Mouse (Mus musculus) kidney, adult 2 months (tissue): Measurements from ENCODE around the gene Igsf9. TPM values are rescaled to one million over a fixed set of nuclear protein-coding genes. Genes with fewer than 3 reads are reported as not detected.

ENCODE experiments used
- DNase-seq: peaks from one replicate; pipeline ENCODE4 v3.0.0; 2021
- H3K27ac ChIP-seq: fragments of 200-500 bp; 2 replicates; pipeline ENCODE4 v1.5.1; 2012; ENCODE audit warnings: low read depth, low read length, control low read depth, inconsistent platforms; ENCODE audit not compliant: insufficient read depth
- H3K27me3 ChIP-seq: fragments of 200-500 bp; replicated peaks from 2 replicates; pipeline ENCODE4 v1.6.1; 2012; ENCODE audit warnings: mild to moderate bottlenecking, moderate library complexity, low read length, inconsistent platforms; ENCODE audit not compliant: control insufficient read depth, insufficient read depth
- H3K36me3 ChIP-seq: fragments of 200-500 bp; 2 replicates; pipeline ENCODE4 v1.6.1; 2012; ENCODE audit warnings: mild to moderate bottlenecking, moderate library complexity, low read length, inconsistent platforms; ENCODE audit not compliant: control insufficient read depth, insufficient read depth
- H3K4me1 ChIP-seq: fragments of 200-500 bp; 2 replicates; pipeline ENCODE4 v1.6.1; 2011; ENCODE audit warnings: low read length; ENCODE audit not compliant: control insufficient read depth, insufficient read depth
- H3K4me3 ChIP-seq: fragments of 200-500 bp; 2 replicates; pipeline ENCODE4 v1.5.1; 2011; ENCODE audit warnings: mild to moderate bottlenecking, low read depth, low read length, control low read depth; ENCODE audit not compliant: insufficient read depth
- CTCF ChIP-seq: fragments of 200-500 bp; conservative IDR thresholded peaks from 2 replicates; pipeline ENCODE4 v1.5.1; 2011; ENCODE audit warnings: low read depth, mild to moderate bottlenecking, control low read depth, low read length, moderate library complexity, mixed read lengths; ENCODE audit not compliant: insufficient read depth, insufficient read length
- POLR2A ChIP-seq: fragments of 200-500 bp; IDR thresholded peaks from one replicate; pipeline ENCODE4 v1.6.1; 2011; ENCODE audit warnings: low read depth, low read length, control low read depth
- WGBS: fragments of 180-500 bp; shearing (Covaris S2); methylation state at CpG from one replicate; pipeline ENCODE4 v1.1.7; 2018; 5-methylcytosine and 5-hydroxymethylcytosine counted together
- polyA plus RNA-seq: library from polyadenylated mRNA; depleted of rRNA; stranded (reverse); fragments of >200 nt; gene quantifications from 2 replicates; pipeline ENCODE4 v1.2.3, GENCODE M21; 2012; rRNA removed

The Igsf9 gene
- polyA plus RNA-seq, 1 experiment: 15.4 TPM

GRCm38 (mm10) chr1:172540283-172540820 lies 58.8 kb downstream of the Igsf9 start:
- TF ChIP-seq CTCF: no peak
- no peak for TF ChIP-seq POLR2A
- no peaks in the 10 kb centered on the region for H3K36me3 ChIP-seq
- WGBS: 70% methylated on average over 11 of the region's 11 CpGs

GRCm38 (mm10) chr1:172546062-172546461 lies 64.5 kb downstream of the Igsf9 start:
- Histone ChIP-seq H3K27ac (no peak overlapping the region), H3K27me3 (no peaks in the 10 kb centered on the region), H3K4me1 (0 out of 2 replicates have a peak, but pooled peaks cover 3% of the 10 kb centered on the region), H3K36me3 (no peaks in the 10 kb centered on the region), H3K4me3 (no peak overlapping the region)
- no peak for DNase-seq
- TF ChIP-seq POLR2A (no peak), CTCF (no peak)
- 85% methylated on average over 4 of the region's 4 CpGs for WGBS

More at GRCm38 (mm10) chr1:172540283-172540820, 58.8 kb downstream of the Igsf9 start:
- no peak overlapping the region for H3K4me3 ChIP-seq
- DNase-seq: no peak
- no peaks in the 10 kb centered on the region for H3K27me3 ChIP-seq
- no peaks in the 10 kb centered on the region for H3K4me1 ChIP-seq
- no peak overlapping the region for H3K27ac ChIP-seq

Other genes with a start within 250 kb of the Igsf9 start
- gene Atp1a4, start 223.4 kb upstream of the Igsf9 start, polyA plus RNA-seq: 0.09 and 0.11 TPM in 2 replicates
- 54.3 and 57.7 TPM in 2 replicates for gene Igsf8, start 220.1 kb upstream of the Igsf9 start, polyA plus RNA-seq
- 21.5 and 36.4 TPM in 2 replicates for gene Atp1a2, start 183.7 kb upstream of the Igsf9 start, polyA plus RNA-seq
- 0.06 and 0.11 TPM in 2 replicates for gene Kcnj9, start 152.5 kb upstream of the Igsf9 start, polyA plus RNA-seq
- 17.0 and 17.1 TPM in 2 replicates for gene Kcnj10, start 140.6 kb upstream of the Igsf9 start, polyA plus RNA-seq
- 4.9 and 5.6 TPM in 2 replicates for gene Pigm, start 105.2 kb upstream of the Igsf9 start, polyA plus RNA-seq
- 19.2 and 20.2 TPM in 2 replicates for gene Slamf9, start 6.4 kb upstream of the Igsf9 start, polyA plus RNA-seq
- gene Tagln2, start 18.3 kb downstream of the Igsf9 start, polyA plus RNA-seq: 202 and 286 TPM in 2 replicates
- 0.33 and 0.79 TPM in 2 replicates for gene Cfap45, start 39.0 kb downstream of the Igsf9 start, polyA plus RNA-seq
- 0.38 and 0.41 TPM in 2 replicates for gene Vsig8, start 74.2 kb downstream of the Igsf9 start, polyA plus RNA-seq
- gene Slamf8, start 108.8 kb downstream of the Igsf9 start, polyA plus RNA-seq: 1.7 and 3.0 TPM in 2 replicates
- gene Fcrl6, start 120.8 kb downstream of the Igsf9 start, polyA plus RNA-seq: not detected in 2 replicates
- 51.4 and 52.1 TPM in 2 replicates for gene Dusp23, start 151.2 kb downstream of the Igsf9 start, polyA plus RNA-seq
- 0.08 TPM in 1 of 2 replicates, not detected in the other for gene Crp, start 216.3 kb downstream of the Igsf9 start, polyA plus RNA-seq